Mouse (Mus musculus) hindbrain, embryonic 16.5 days (tissue): Measurements from ENCODE around the gene Nyap1. TPM values are rescaled to one million over a fixed set of nuclear protein-coding genes. Genes with fewer than 3 reads are reported as not detected.
A peak's percentile ranks its signal among the peaks of the same experiment; 100 is the strongest.
"Not testable (repeated sequence)": the region's sequence is repeated elsewhere in the genome, so short reads cannot be mapped to it uniquely, and the experiment has no call there.

ENCODE experiments used
- ATAC-seq: fragments of 200-750 bp; cut with Nextera tagmentation; 2 replicates; pipeline ENCODE4 v1.8.0; 2017; ENCODE audit warnings: moderate TSS enrichment, moderate library complexity
- H3K27ac ChIP-seq: fragments of 300-500 bp; sonication (generic); 2 replicates; pipeline ENCODE4 v1.5.1; 2014; ENCODE audit warnings: low read depth, mild to moderate bottlenecking, control low read depth, low read length, moderate library complexity
- H3K27me3 ChIP-seq: fragments of 300-500 bp; sonication (generic); replicated peaks from 2 replicates; pipeline ENCODE4 v1.6.1; 2014; ENCODE audit warnings: low read length; ENCODE audit not compliant: control insufficient read depth, insufficient read depth
- H3K36me3 ChIP-seq: fragments of 300-500 bp; sonication (generic); 2 replicates; pipeline ENCODE4 v1.6.1; 2014; ENCODE audit warnings: mild to moderate bottlenecking, low read length, moderate library complexity, mixed read lengths; ENCODE audit not compliant: control insufficient read depth, insufficient read depth
- H3K4me1 ChIP-seq: fragments of 300-500 bp; sonication (generic); 2 replicates; pipeline ENCODE4 v1.6.1; 2014; ENCODE audit warnings: low read depth, low read length; ENCODE audit not compliant: control insufficient read depth, insufficient read depth
- H3K4me2 ChIP-seq: fragments of 300-500 bp; sonication (generic); 2 replicates; pipeline ENCODE4 v1.6.1; 2014; ENCODE audit warnings: mild to moderate bottlenecking, low read length, control low read depth, moderate library complexity
- H3K4me3 ChIP-seq: fragments of 300-500 bp; sonication (generic); 2 replicates; pipeline ENCODE4 v1.5.1; 2014; ENCODE audit warnings: mild to moderate bottlenecking, low read length, control low read depth, moderate library complexity
- H3K9ac ChIP-seq: fragments of 300-500 bp; sonication (generic); 2 replicates; pipeline ENCODE4 v1.6.1; 2014; ENCODE audit warnings: low read depth, mild to moderate bottlenecking, control low read depth, low read length, moderate library complexity
- H3K9me3 ChIP-seq: fragments of 300-500 bp; sonication (generic); 2 replicates; pipeline ENCODE4 v1.6.1; 2014; ENCODE audit warnings: mild to moderate bottlenecking, low read length, moderate library complexity; ENCODE audit not compliant: control insufficient read depth
- WGBS: fragments of 180-500 bp; shearing (Covaris S2); extraction: QIAGEN DNeasy Blood & Tissue Kit; methylation state at CpG from one replicate; pipeline ENCODE4 v1.1.7; 2014; 5-methylcytosine and 5-hydroxymethylcytosine counted together
- polyA plus RNA-seq: library from polyadenylated mRNA; unstranded; fragments of >200 nt; fragmentation: Nextera tagmentation; extraction: Ambion mirVana; gene quantifications from 2 replicates; pipeline ENCODE4 v1.2.1, GENCODE M21; 2015

Nyap1 gene
- polyA plus RNA-seq, 1 experiment from 2014 or later: 44.0 TPM

DNA sequence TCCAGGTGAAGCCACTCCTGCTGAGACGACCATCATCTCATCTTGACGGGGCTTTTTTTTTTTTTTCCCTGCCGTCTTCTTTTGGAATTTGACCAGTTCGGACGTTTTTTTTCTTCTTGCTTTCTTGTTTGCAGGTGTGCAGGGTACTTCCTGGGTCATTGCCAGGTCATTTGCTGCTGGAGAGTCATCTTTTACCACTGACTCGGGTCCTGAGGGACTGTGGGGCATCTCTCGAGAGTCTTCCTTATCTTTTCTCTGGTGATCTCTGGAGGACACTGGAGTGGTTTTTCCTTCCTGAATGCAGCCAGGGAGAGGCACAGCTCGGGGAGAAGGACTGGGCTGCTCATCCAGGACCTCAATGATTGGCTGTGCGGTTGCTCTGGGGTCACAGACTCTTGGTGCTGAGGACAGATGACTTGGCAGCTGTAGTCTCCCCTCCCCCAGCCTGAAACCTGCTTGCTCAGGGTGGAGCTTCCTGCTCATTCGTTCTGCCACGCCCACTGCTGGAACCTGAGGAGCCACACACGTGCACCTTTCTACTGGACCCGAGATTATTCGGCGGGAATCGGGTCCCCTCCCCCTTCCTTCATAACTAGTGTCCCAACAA is 20.7 kb downstream of the Nyap1 start:
- WGBS: 28% methylated on average over 9 of the region's 16 CpGs

GRCm38 (mm10) chr5:137719088-137719487 is 22.3 kb downstream of the Nyap1 start:
- H3K27me3 ChIP-seq: no peaks in the 10 kb centered on the region
- no peak overlapping the region for H3K4me2 ChIP-seq
- H3K9me3 ChIP-seq: no peaks in the 10 kb centered on the region
- H3K27ac ChIP-seq: no peak overlapping the region
- 83% methylated on average over 6 of the region's 6 CpGs for WGBS
- no peak overlapping the region for H3K9ac ChIP-seq
- H3K36me3 ChIP-seq: no peaks in the 10 kb centered on the region
- H3K4me3 ChIP-seq: no peak overlapping the region
- no peaks in the 10 kb centered on the region for H3K4me1 ChIP-seq
- no peak for ATAC-seq

More for the DNA sequence above, 20.7 kb downstream of the Nyap1 start:
- not testable (repeated sequence) for H3K27me3 ChIP-seq, ATAC-seq, H3K9me3 ChIP-seq, H3K4me1 ChIP-seq, H3K27ac ChIP-seq, H3K9ac ChIP-seq, H3K36me3 ChIP-seq, H3K4me3 ChIP-seq
- H3K4me2 ChIP-seq: 0 out of 2 replicates have a peak overlapping the region, but pooled peaks have one; percentile 29

- no peak overlapping the region for H3K4me3 ChIP-seq
- H3K36me3 ChIP-seq: no peaks in the 10 kb centered on the region
- no peaks in the 10 kb centered on the region for H3K27me3 ChIP-seq
- H3K4me1 ChIP-seq: no peaks in the 10 kb centered on the region
- 57% methylated on average over 8 of the region's 8 CpGs for WGBS
- no peak overlapping the region for H3K4me2 ChIP-seq
- H3K9me3 ChIP-seq: no peaks in the 10 kb centered on the region
- ATAC-seq: no peak
- no peak overlapping the region for H3K9ac ChIP-seq
- H3K27ac ChIP-seq: no peak overlapping the region
Observed at GRCm38 (mm10) chr5:137718020-137718790, 23.2 kb downstream of the Nyap1 start.

- Histone ChIP-seq H3K9ac (no peak overlapping the region), H3K36me3 (no peaks in the 10 kb centered on the region), H3K9me3 (no peaks in the 10 kb centered on the region), H3K27me3 (no peaks in the 10 kb centered on the region), H3K27ac (no peak overlapping the region), H3K4me1 (no peaks in the 10 kb centered on the region), H3K4me2 (no peak overlapping the region), H3K4me3 (no peak overlapping the region)
- no peak for ATAC-seq
- 78% methylated on average over 8 of the region's 8 CpGs for WGBS
Observed at GRCm38 (mm10) chr5:137715685-137716084, 25.7 kb downstream of the Nyap1 start.

- Histone ChIP-seq H3K27ac (no peak overlapping the region), H3K36me3 (no peaks in the 10 kb centered on the region), H3K4me3 (no peak overlapping the region), H3K9ac (no peak overlapping the region), H3K9me3 (no peaks in the 10 kb centered on the region), H3K27me3 (no peaks in the 10 kb centered on the region), H3K4me1 (no peaks in the 10 kb centered on the region), H3K4me2 (no peak overlapping the region)
- WGBS: 83% methylated on average over 5 of the region's 5 CpGs
- no peak for ATAC-seq
Observed at GRCm38 (mm10) chr5:137713454-137713853, 28.0 kb downstream of the Nyap1 start.

DNA sequence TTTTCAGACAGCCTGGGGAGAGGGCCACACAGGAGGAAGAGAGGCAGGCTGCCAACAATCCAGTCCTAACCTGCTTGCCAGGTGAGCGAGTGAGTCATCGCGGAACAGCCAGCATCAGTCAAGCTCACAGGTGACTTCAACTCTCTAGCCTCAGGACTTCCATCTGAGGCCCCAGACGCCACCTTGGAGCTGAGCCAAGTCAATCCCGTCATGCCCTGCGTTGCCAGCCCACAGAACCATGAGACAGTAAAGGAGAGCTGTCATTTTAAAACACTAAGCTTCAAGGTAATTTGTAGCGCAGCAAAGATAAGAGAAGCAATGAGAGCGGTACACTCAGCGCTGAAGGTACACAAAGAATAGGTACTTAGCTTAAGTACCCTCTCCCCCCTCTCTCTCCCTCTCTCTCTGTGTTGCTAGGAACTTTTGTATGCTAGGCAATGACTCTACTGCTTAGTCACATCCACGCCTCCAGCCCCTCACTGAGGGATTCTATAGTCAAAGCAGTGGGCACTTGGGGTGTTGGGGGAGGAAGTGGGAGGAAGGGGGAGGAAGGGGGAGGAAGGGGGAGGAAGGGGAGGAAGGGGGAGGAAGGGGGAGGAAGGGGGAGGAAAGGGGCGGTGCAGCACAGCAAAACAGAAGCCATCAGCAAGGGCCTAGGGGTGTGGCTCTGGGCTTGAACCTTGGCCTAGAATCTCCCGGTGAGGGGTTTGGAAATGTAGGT is 34.3 kb downstream of the Nyap1 start:
- H3K27ac ChIP-seq: no peak overlapping the region
- 0 out of 2 replicates have a peak overlapping the region, but pooled peaks have one; percentile 22 for H3K4me2 ChIP-seq
- 46% methylated on average over 12 of the region's 12 CpGs for WGBS

GRCm38 (mm10) chr5:137705242-137705641 is 36.2 kb downstream of the Nyap1 start:
- no peak overlapping the region for H3K4me3 ChIP-seq
- no peak for ATAC-seq
- WGBS: 60% methylated on average over 6 of the region's 6 CpGs
- no peaks in the 10 kb centered on the region for H3K4me1 ChIP-seq
- H3K27ac ChIP-seq: no peak overlapping the region
- H3K27me3 ChIP-seq: no peaks in the 10 kb centered on the region
- no peak overlapping the region for H3K4me2 ChIP-seq
- no peak overlapping the region for H3K9ac ChIP-seq
- no peaks in the 10 kb centered on the region for H3K36me3 ChIP-seq
- no peaks in the 10 kb centered on the region for H3K9me3 ChIP-seq

More for the DNA sequence above, 34.3 kb downstream of the Nyap1 start:
- ATAC-seq: no peak
- Histone ChIP-seq H3K4me1 (no peaks in the 10 kb centered on the region), H3K36me3 (no peaks in the 10 kb centered on the region), H3K27me3 (no peaks in the 10 kb centered on the region), H3K9ac (no peak overlapping the region), H3K4me3 (no peak overlapping the region), H3K9me3 (no peaks in the 10 kb centered on the region)

GRCm38 (mm10) chr5:137699850-137700249 is 41.6 kb downstream of the Nyap1 start:
- H3K27ac ChIP-seq: no peak overlapping the region
- H3K27me3 ChIP-seq: no peaks in the 10 kb centered on the region
- H3K9ac ChIP-seq: no peak overlapping the region
- 49% methylated on average over 2 of the region's 2 CpGs for WGBS
- H3K4me1 ChIP-seq: no peaks in the 10 kb centered on the region
- no peaks in the 10 kb centered on the region for H3K9me3 ChIP-seq
- no peaks in the 10 kb centered on the region for H3K36me3 ChIP-seq
- no peak overlapping the region for H3K4me2 ChIP-seq
- no peak for ATAC-seq
- H3K4me3 ChIP-seq: no peak overlapping the region

DNA sequence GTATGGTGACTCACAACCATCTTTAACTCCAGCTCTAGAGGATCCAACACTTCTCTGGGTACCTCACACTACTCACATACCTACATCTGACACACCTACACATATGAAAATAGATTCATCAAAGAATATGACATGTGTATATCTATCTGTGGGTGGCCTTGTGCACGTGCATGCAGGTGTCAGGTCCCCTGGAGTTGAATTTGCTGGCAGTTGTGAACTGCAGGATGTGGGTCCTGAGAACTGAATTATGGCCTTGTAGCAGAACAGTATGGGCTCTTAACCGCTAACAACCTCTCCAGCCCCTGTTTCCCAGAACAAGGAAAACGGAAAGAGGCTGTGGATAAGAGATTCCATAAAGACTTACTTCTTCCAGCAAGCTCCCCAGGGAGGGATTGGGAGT is 42.3 kb downstream of the Nyap1 start:
- ATAC-seq: no peak
- no peak overlapping the region for H3K9ac ChIP-seq
- H3K4me1 ChIP-seq: no peaks in the 10 kb centered on the region
- no peak overlapping the region for H3K4me2 ChIP-seq
- no peaks in the 10 kb centered on the region for H3K27me3 ChIP-seq
- H3K27ac ChIP-seq: no peak overlapping the region
- H3K4me3 ChIP-seq: no peak overlapping the region
- H3K9me3 ChIP-seq: no peaks in the 10 kb centered on the region
- H3K36me3 ChIP-seq: no peaks in the 10 kb centered on the region
- WGBS: 79% methylated on average over 3 of the region's 3 CpGs
